Mouse (Mus musculus): ENCODE data around the gene Cd55b. TPM values are rescaled to one million over a fixed set of nuclear protein-coding genes. Genes with fewer than 3 reads are reported as not detected.

Cd55b gene
- total and polyA plus RNA-seq, 2 experiments from 2014 or later, result not detected

DNA sequence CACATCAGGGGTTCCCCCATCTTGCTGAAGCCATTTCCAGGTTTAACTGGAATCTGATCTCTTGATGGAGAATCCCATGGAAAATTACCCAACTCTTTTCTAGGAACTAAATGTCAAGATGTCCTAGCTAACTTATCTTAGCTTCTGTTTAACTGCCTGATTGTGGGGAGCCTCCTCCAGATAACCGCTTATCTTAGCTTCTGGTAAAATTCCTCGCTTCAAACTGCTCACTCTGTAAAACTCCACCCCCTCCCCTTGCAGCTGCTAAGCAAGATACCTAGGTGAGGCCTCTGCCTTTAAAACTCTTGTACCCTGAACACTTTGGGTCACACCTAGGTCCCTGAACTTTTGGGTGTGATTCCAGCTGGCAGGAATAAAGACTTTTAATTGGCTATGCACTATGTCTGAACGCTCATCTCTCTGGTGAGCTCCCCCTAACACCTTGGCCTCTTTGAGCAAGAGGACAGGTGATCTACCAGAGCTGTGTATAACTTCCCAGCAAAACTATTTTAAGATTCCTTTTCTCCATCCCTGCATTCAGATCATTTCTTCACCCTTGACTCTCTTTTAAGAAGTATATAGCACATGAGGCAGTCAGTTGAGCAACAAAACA lies 48.5 kb downstream of the Cd55b start:
- ATAC-seq, result no peak
- no peaks in the 10 kb centered on the region for H3K4me1 ChIP-seq (ENCODE audit: insufficient read depth, low read length)
- H3K36me3 ChIP-seq (ENCODE audit: insufficient read depth, low read length), result no peaks in the 10 kb centered on the region
- 84% methylated on average over 3 of the region's 3 CpGs for WGBS
- no peak overlapping the region for H3K9ac ChIP-seq (replicated peaks; ENCODE audit: low read length)
- H3K4me2 ChIP-seq (ENCODE audit: low read depth, low read length), result no peak overlapping the region
- DNase-seq (ENCODE audit: low spot score), result no peak
- H3K9me3 ChIP-seq (ENCODE audit: low read length), result no peaks in the 10 kb centered on the region
- no peaks in the 10 kb centered on the region for H3K27me3 ChIP-seq (ENCODE audit: insufficient read depth, low read length)
- H3K27ac ChIP-seq, result no peak overlapping the region
- no peak overlapping the region for H3K4me3 ChIP-seq (ENCODE audit: low read length)
- TF ChIP-seq CTCF (IDR thresholded peaks at IDR 0.05; ENCODE audit: low read depth), result no peak

DNA sequence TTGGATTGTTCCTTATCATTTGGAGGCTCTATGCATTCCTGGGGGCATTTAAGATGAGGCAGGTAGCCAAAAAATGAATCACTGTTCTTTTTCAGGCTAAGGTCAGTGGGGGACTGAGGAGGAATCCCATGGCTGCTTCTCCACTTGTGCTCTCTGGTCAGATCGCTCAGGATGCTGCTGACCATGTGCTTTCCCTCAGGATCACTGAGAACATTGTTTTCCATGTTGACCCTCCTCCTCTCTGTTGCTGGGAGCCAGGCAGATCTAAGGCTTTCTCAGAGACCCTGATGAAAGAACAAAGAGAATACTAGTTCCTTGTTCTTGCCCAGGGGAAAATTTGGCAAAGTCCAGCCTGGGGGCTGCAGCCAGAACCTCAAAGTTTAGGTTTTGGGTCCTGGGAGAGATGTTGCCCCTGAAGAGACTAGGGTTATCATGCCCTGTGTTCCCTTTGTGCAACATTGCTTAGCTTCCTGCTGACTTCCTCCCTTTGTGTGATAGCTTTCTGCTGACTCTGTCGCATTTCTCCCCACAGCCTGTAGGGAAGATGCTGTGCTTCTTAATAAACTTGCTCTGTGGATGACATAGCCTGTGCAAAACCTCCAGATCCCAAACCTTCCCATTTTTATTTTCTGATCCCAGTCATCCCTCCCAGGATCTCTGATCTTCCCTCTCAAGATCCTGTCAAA lies 49.3 kb downstream of the Cd55b start:
- H3K4me2 ChIP-seq (ENCODE audit: low read depth, low read length), result no peak overlapping the region
- WGBS, result 17% methylated on average over 2 of the region's 2 CpGs
- no peak for ATAC-seq

GRCm38 (mm10) chr1:130371895-130372528 lies 50.8 kb downstream of the Cd55b start:
- peak; percentile 81 for DNase-seq (ENCODE audit: low spot score)
- no peak overlapping the region for H3K4me3 ChIP-seq (ENCODE audit: low read length)
- TF ChIP-seq CTCF (IDR thresholded peaks at IDR 0.05; ENCODE audit: low read depth), result peak; percentile 91
- ATAC-seq, result peak; percentile 78
- H3K36me3 ChIP-seq (ENCODE audit: insufficient read depth, low read length), result no peaks in the 10 kb centered on the region
- no peaks in the 10 kb centered on the region for H3K27me3 ChIP-seq (ENCODE audit: insufficient read depth, low read length)
- no peak overlapping the region for H3K4me2 ChIP-seq (ENCODE audit: low read depth, low read length)
- WGBS, result 40% methylated on average over 7 of the region's 7 CpGs
- H3K4me1 ChIP-seq (ENCODE audit: insufficient read depth, low read length), result no peaks in the 10 kb centered on the region
- H3K9ac ChIP-seq (replicated peaks; ENCODE audit: low read length), result no peak overlapping the region
- H3K27ac ChIP-seq, result no peak overlapping the region
- H3K9me3 ChIP-seq (ENCODE audit: low read length), result no peaks in the 10 kb centered on the region

More for the DNA sequence above, 49.3 kb downstream of the Cd55b start:
- H3K27me3 ChIP-seq (ENCODE audit: insufficient read depth, low read length), result no peaks in the 10 kb centered on the region
- no peak overlapping the region for H3K9ac ChIP-seq (replicated peaks; ENCODE audit: low read length)
- no peak overlapping the region for H3K27ac ChIP-seq
- H3K4me1 ChIP-seq (ENCODE audit: insufficient read depth, low read length), result no peaks in the 10 kb centered on the region
- TF ChIP-seq CTCF (IDR thresholded peaks at IDR 0.05; ENCODE audit: low read depth), result no peak
- H3K36me3 ChIP-seq (ENCODE audit: insufficient read depth, low read length), result no peaks in the 10 kb centered on the region
- no peak for DNase-seq (ENCODE audit: low spot score)
- no peaks in the 10 kb centered on the region for H3K9me3 ChIP-seq (ENCODE audit: low read length)
- no peak overlapping the region for H3K4me3 ChIP-seq (ENCODE audit: low read length)

- no peak for ATAC-seq
- no peak for TF ChIP-seq CTCF (IDR thresholded peaks at IDR 0.05; ENCODE audit: low read depth)
- H3K4me1 ChIP-seq (ENCODE audit: insufficient read depth, low read length), result no peaks in the 10 kb centered on the region
- H3K4me3 ChIP-seq (ENCODE audit: low read length), result no peak overlapping the region
- 73% methylated on average over 5 of the region's 5 CpGs for WGBS
- DNase-seq (ENCODE audit: low spot score), result no peak
- H3K36me3 ChIP-seq (ENCODE audit: insufficient read depth, low read length), result no peaks in the 10 kb centered on the region
- H3K9me3 ChIP-seq (ENCODE audit: low read length), result no peaks in the 10 kb centered on the region
- H3K27ac ChIP-seq, result no peak overlapping the region
- H3K27me3 ChIP-seq (ENCODE audit: insufficient read depth, low read length), result no peaks in the 10 kb centered on the region
- H3K9ac ChIP-seq (replicated peaks; ENCODE audit: low read length), result no peak overlapping the region
- H3K4me2 ChIP-seq (ENCODE audit: low read depth, low read length), result no peak overlapping the region
Measured at GRCm38 (mm10) chr1:130371291-130371690, 51.5 kb downstream of the Cd55b start.

DNA sequence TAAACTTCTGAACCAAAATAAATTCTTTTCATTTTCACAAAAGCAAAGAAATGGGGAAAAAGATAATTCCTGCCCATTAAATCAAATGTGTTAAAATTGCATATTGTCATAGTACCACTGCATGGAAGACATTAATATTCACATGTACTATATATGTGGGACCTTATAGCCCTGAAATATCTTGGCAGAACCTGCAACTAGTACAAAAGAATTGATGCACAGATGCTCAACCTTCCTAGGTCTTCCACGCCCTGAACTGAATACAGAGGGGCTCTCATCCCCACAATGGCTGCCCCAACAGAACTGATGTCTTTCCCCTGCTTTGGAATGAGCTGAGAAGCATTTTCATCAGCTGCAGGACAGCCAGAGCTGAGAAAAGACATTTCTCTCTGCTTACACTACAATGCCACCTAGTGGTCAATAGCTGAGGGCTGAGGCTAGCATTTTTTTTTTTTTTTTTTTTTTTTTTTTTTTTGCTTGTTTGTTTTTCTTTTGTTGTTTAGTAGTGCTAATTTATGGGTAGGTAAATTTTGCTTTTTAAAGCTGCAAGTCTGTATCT lies 72.7 kb downstream of the Cd55b start:
- DNase-seq (ENCODE audit: low spot score), result peak; percentile 87
- H3K9ac ChIP-seq (replicated peaks; ENCODE audit: low read length), result no peak overlapping the region
- 11% methylated on average over 1 of the region's 1 CpGs for WGBS
- no peaks in the 10 kb centered on the region for H3K9me3 ChIP-seq (ENCODE audit: low read length)
- no peaks in the 10 kb centered on the region for H3K36me3 ChIP-seq (ENCODE audit: insufficient read depth, low read length)
- H3K4me2 ChIP-seq (ENCODE audit: low read depth, low read length), result no peak overlapping the region
- TF ChIP-seq CTCF (IDR thresholded peaks at IDR 0.05; ENCODE audit: low read depth), result peak; percentile 85
- H3K27ac ChIP-seq, result no peak overlapping the region
- H3K4me1 ChIP-seq (ENCODE audit: insufficient read depth, low read length), result no peaks in the 10 kb centered on the region
- no peak overlapping the region for H3K4me3 ChIP-seq (ENCODE audit: low read length)
- ATAC-seq, result peak; percentile 68
- no peaks in the 10 kb centered on the region for H3K27me3 ChIP-seq (ENCODE audit: insufficient read depth, low read length)

GRCm38 (mm10) chr1:130342429-130342828 lies 80.4 kb downstream of the Cd55b start:
- Histone ChIP-seq H3K9ac (replicated peaks; ENCODE audit: low read length) (no peak overlapping the region), H3K4me1 (ENCODE audit: insufficient read depth, low read length) (no peaks in the 10 kb centered on the region), H3K36me3 (ENCODE audit: insufficient read depth, low read length) (no peaks in the 10 kb centered on the region), H3K9me3 (ENCODE audit: low read length) (no peaks in the 10 kb centered on the region), H3K4me2 (ENCODE audit: low read depth, low read length) (no peak overlapping the region), H3K4me3 (ENCODE audit: low read length) (no peak overlapping the region), H3K27me3 (ENCODE audit: insufficient read depth, low read length) (no peaks in the 10 kb centered on the region), H3K27ac (no peak overlapping the region)
- TF ChIP-seq CTCF (IDR thresholded peaks at IDR 0.05; ENCODE audit: low read depth), result no peak
- 85% methylated on average over 9 of the region's 9 CpGs for WGBS
- no peak for ATAC-seq
- DNase-seq (ENCODE audit: low spot score), result peak; percentile 8

Other genes with a start within 250 kb of the Cd55b start
- 10.0 and 11.5 TPM in 2 replicates for gene Cd55, start 39.7 kb upstream of the Cd55b start, total RNA-seq (2014; rRNA removed)
- 13.5 and 13.7 TPM in 2 replicates for gene Cd55, start 39.7 kb upstream of the Cd55b start, polyA plus RNA-seq (2015; fragmentation: Nextera tagmentation; extraction: Ambion mirVana)
- gene Zp3r, start 206.6 kb upstream of the Cd55b start, total RNA-seq (2014; rRNA removed), result not detected in 2 replicates
- gene Zp3r, start 206.6 kb upstream of the Cd55b start, polyA plus RNA-seq (2015; fragmentation: Nextera tagmentation; extraction: Ambion mirVana), result not detected in 2 replicates
- not detected in 2 replicates for gene C4bp, start 238.6 kb upstream of the Cd55b start, total RNA-seq (2014; rRNA removed)
- gene C4bp, start 238.6 kb upstream of the Cd55b start, polyA plus RNA-seq (2015; fragmentation: Nextera tagmentation; extraction: Ambion mirVana), result 0.08 and 0.18 TPM in 2 replicates